Mouse (Mus musculus): ENCODE data around the gene Col4a2.
"Not testable (repeated sequence)": the region's sequence is repeated elsewhere in the genome, so short reads cannot be mapped to it uniquely, and the experiment has no call there.

Col4a2 gene

GRCm38 (mm10) chr8:11487229-11487628, 174.6 kb downstream of the Col4a2 start:
- DNase-seq (ENCODE audit: low spot score) = no peak

GRCm38 (mm10) chr8:11492340-11492739, 179.7 kb downstream of the Col4a2 start:
- DNase-seq (ENCODE audit: low spot score) = not testable (repeated sequence)

- peak; percentile 64 for DNase-seq (ENCODE audit: low spot score)
Observed at GRCm38 (mm10) chr8:11497017-11497990, 184.7 kb downstream of the Col4a2 start, which contains the start of gene Naxd. Gene Naxd, plus strand, starts transcription at chr8:11497506.

- no peak for DNase-seq (ENCODE audit: low spot score)
Observed at GRCm38 (mm10) chr8:11498281-11498680, 185.7 kb downstream of the Col4a2 start.
